Mouse (Mus musculus) stomach, postnatal 0 days (tissue): ENCODE measurements around the gene Pfkfb4.

ENCODE experiments used
- CTCF ChIP-seq: IDR thresholded peaks from 2 replicates; pipeline ENCODE4 v1.5.1; 2016; ENCODE audit warnings: antibody characterized with exemption, low read depth, mild to moderate bottlenecking, moderate library complexity
- EP300 ChIP-seq: optimal IDR thresholded peaks from 2 replicates; pipeline ENCODE3; 2016; ENCODE audit warnings: antibody characterized with exemption

- no peak for TF ChIP-seq CTCF
- no peak for TF ChIP-seq EP300
Observed at GRCm38 (mm10) chr9:108998287-108999166, 6.9 kb downstream of the Pfkfb4 start.
